Mouse (Mus musculus) retina, embryonic 14.5 days (tissue): ENCODE measurements around the gene Ifna11.
"Not testable (repeated sequence)": the region's sequence is repeated elsewhere in the genome, so short reads cannot be mapped to it uniquely, and the experiment has no call there.

ENCODE experiments used
- DNase-seq: peaks from one replicate; pipeline ENCODE4 v3.0.0-alpha.2; 2015; ENCODE audit warnings: low spot score

The Ifna11 gene

DNA sequence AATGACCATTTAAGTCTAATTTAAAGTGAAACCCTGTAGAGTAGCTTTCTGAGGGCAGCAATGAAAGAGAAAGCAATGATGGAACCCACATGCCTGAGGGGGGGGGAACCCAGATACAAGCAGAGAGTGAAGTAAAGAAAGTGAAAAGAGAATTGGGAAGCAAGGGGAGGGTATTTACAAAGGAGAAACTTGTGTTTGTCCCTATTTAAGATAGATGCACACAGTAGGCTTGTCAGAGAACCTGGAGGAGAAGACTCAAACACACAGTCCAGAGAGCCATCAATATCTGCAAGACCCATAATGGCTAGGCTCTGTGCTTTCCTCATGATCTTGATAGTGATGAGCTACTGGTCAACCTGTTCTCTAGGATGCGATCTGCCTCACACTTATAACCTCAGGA, at the start of gene Ifna11:
Gene Ifna11, plus strand, starts transcription at position 301 of the 400 bp plus-strand sequence.
- DNase-seq = no peak

DNA sequence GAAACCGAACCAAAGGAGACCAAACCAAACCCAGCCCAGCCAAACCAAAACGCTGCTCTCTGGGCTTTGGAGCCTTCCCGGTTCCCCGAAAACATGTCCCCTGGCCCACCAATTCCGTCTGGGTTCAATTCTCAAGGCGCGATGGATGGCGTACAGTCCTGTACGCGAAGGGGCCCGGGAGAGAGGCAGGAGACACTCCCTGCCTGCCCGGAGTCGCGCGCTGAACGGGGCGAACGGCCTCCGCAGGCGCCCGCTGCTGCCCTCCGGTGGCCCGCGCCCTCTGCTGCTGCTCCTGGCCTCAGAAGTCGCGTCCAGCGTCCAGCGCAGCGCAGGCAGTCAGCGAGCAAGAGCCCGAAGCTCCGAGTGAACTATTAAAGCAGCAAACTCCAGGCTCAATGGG, 46.2 kb upstream of the Ifna11 start, which contains the start of gene Gm13290:
Gene Gm13290, plus strand, starts transcription at position 301 of the 400 bp plus-strand sequence.
- not testable (repeated sequence) for DNase-seq

DNA sequence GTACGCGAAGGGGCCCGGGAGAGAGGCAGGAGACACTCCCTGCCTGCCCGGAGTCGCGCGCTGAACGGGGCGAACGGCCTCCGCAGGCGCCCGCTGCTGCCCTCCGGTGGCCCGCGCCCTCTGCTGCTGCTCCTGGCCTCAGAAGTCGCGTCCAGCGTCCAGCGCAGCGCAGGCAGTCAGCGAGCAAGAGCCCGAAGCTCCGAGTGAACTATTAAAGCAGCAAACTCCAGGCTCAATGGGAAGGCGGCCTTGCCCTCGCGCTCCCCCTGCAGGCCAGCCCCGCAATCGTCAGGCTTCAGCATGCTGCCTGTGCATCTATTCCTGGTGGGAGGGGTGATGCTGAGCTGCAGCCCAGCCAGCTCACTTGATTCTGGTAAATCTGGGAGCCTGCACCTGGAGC, 43.1 kb upstream of the Ifna11 start, which contains the start of gene Gm13289:
Gene Gm13289, plus strand, starts transcription at position 301 of the 400 bp plus-strand sequence.
- not testable (repeated sequence) for DNase-seq

DNA sequence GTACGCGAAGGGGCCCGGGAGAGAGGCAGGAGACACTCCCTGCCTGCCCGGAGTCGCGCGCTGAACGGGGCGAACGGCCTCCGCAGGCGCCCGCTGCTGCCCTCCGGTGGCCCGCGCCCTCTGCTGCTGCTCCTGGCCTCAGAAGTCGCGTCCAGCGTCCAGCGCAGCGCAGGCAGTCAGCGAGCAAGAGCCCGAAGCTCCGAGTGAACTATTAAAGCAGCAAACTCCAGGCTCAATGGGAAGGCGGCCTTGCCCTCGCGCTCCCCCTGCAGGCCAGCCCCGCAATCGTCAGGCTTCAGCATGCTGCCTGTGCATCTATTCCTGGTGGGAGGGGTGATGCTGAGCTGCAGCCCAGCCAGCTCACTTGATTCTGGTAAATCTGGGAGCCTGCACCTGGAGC, 40.2 kb upstream of the Ifna11 start, which contains the start of gene Gm13272:
Gene Gm13272, plus strand, starts transcription at position 301 of the 400 bp plus-strand sequence.
- DNase-seq = not testable (repeated sequence)

DNA sequence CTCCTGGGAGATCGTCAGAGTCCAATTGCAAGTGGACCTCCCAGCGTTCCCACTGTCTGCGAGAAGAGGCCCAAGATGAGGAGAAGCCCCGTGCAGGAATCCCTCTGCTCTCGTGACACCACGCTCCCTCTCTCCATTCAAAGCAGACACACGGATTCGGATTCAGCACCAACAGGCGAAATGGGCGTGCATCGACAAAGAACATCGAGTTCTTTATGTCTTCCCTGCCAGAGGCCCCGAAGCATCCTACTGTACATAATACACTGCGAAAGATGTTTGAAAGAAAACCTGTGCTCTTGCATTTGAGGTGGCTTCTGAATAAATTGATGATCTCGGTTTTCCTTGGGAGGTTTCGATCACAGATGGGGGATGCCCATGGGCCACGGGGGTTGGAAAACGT, 39.4 kb upstream of the Ifna11 start:
- not testable (repeated sequence) for DNase-seq

DNA sequence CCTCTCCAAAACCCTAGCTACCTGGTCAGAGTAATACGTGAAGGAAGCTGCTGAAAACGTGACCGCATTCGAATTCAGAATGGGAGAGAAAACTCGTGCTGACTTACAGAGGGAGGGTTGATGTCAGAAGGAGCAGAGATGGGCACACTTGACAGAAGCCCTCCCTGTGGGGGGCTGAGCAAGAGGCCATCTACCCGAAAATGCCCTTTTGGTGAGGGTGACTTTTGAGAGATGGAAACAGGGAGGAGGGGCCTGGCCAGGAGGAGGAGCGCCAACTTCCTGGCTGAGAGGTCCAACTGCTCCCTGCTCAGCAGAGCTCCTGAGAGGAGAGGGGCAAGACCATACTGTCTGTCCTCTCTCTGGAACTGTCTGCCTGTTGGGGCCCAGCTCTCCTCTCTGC, 37.9 kb upstream of the Ifna11 start, which contains the start of gene Ifnz:
Gene Ifnz, plus strand, starts transcription at position 301 of the 400 bp plus-strand sequence.
- DNase-seq = not testable (repeated sequence)

DNA sequence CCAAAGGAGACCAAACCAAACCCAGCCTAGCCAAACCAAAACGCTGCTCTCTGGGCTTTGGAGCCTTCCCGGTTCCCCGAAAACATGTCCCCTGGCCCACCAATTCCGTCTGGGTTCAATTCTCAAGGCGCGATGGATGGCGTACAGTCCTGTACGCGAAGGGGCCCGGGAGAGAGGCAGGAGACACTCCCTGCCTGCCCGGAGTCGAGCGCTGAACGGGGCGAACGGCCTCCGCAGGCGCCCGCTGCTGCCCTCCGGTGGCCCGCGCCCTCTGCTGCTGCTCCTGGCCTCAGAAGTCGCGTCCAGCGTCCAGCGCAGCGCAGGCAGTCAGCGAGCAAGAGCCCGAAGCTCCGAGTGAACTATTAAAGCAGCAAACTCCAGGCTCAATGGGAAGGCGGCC, 37.4 kb upstream of the Ifna11 start:
- DNase-seq = not testable (repeated sequence)

DNA sequence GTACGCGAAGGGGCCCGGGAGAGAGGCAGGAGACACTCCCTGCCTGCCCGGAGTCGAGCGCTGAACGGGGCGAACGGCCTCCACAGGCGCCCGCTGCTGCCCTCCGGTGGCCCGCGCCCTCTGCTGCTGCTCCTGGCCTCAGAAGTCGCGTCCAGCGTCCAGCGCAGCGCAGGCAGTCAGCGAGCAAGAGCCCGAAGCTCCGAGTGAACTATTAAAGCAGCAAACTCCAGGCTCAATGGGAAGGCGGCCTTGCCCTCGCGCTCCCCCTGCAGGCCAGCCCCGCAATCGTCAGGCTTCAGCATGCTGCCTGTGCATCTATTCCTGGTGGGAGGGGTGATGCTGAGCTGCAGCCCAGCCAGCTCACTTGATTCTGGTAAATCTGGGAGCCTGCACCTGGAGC, 34.4 kb upstream of the Ifna11 start, which contains the start of gene Gm13276:
Gene Gm13276, plus strand, starts transcription at position 301 of the 400 bp plus-strand sequence.
- not testable (repeated sequence) for DNase-seq

DNA sequence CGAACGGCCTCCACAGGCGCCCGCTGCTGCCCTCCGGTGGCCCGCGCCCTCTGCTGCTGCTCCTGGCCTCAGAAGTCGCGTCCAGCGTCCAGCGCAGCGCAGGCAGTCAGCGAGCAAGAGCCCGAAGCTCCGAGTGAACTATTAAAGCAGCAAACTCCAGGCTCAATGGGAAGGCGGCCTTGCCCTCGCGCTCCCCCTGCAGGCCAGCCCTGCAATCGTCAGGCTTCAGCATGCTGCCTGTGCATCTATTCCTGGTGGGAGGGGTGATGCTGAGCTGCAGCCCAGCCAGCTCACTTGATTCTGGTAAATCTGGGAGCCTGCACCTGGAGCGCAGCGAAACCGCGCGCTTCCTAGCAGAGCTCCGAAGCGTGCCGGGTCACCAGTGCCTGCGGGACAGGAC, 31.4 kb upstream of the Ifna11 start, which contains the start of gene Gm13277:
Gene Gm13277, plus strand, starts transcription at position 231 of the 400 bp plus-strand sequence.
- DNase-seq = not testable (repeated sequence)

DNA sequence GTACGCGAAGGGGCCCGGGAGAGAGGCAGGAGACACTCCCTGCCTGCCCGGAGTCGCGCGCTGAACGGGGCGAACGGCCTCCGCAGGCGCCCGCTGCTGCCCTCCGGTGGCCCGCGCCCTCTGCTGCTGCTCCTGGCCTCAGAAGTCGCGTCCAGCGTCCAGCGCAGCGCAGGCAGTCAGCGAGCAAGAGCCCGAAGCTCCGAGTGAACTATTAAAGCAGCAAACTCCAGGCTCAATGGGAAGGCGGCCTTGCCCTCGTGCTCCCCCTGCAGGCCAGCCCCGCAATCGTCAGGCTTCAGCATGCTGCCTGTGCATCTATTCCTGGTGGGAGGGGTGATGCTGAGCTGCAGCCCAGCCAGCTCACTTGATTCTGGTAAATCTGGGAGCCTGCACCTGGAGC, 28.5 kb upstream of the Ifna11 start, which contains the start of gene Gm13278:
Gene Gm13278, plus strand, starts transcription at position 301 of the 400 bp plus-strand sequence.
- DNase-seq = not testable (repeated sequence)

DNA sequence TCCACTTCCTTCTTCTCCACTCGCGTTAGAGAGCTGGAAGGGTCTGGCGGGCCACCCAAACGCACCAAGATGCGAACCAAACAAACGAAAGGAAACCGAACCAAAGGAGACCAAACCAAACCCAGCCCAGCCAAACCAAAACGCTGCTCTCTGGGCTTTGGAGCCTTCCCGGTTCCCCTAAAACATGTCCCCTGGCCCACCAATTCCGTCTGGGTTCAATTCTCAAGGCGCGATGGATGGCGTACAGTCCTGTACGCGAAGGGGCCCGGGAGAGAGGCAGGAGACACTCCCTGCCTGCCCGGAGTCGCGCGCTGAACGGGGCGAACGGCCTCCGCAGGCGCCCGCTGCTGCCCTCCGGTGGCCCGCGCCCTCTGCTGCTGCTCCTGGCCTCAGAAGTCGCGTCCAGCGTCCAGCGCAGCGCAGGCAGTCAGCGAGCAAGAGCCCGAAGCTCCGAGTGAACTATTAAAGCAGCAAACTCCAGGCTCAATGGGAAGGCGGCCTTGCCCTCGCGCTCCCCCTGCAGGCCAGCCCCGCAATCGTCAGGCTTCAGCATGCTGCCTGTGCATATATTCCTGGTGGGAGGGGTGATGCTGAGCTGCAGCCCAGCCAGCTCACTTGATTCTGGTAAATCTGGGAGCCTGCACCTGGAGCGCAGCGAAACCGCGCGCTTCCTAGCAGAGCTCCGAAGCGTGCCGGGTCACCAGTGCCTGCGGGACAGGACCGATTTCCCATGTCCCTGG, 25.7 kb upstream of the Ifna11 start, which contains the start of gene Gm13275:
Gene Gm13275, plus strand, starts transcription at position 552 of the 740 bp plus-strand sequence.
- not testable (repeated sequence) for DNase-seq

DNA sequence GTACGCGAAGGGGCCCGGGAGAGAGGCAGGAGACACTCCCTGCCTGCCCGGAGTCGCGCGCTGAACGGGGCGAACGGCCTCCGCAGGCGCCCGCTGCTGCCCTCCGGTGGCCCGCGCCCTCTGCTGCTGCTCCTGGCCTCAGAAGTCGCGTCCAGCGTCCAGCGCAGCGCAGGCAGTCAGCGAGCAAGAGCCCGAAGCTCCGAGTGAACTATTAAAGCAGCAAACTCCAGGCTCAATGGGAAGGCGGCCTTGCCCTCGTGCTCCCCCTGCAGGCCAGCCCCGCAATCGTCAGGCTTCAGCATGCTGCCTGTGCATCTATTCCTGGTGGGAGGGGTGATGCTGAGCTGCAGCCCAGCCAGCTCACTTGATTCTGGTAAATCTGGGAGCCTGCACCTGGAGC, 22.7 kb upstream of the Ifna11 start, which contains the start of gene Gm13279:
Gene Gm13279, plus strand, starts transcription at position 301 of the 400 bp plus-strand sequence.
- not testable (repeated sequence) for DNase-seq

DNA sequence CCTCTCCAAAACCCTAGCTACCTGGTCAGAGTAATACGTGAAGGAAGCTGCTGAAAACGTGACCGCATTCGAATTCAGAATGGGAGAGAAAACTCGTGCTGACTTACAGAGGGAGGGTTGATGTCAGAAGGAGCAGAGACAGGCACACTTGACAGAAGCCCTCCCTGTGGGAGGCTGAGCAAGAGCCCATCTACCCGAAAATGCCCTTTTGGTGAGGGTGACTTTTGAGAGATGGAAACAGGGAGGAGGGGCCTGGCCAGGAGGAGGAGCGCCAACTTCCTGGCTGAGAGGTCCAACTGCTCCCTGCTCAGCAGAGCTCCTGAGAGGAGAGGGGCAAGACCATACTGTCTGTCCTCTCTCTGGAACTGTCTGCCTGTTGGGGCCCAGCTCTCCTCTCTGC, 20.4 kb upstream of the Ifna11 start, which contains the start of gene Gm13285:
Gene Gm13285, plus strand, starts transcription at position 301 of the 400 bp plus-strand sequence.
- DNase-seq = not testable (repeated sequence)

DNA sequence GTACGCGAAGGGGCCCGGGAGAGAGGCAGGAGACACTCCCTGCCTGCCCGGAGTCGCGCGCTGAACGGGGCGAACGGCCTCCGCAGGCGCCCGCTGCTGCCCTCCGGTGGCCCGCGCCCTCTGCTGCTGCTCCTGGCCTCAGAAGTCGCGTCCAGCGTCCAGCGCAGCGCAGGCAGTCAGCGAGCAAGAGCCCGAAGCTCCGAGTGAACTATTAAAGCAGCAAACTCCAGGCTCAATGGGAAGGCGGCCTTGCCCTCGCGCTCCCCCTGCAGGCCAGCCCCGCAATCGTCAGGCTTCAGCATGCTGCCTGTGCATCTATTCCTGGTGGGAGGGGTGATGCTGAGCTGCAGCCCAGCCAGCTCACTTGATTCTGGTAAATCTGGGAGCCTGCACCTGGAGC, 16.8 kb upstream of the Ifna11 start, which contains the start of gene Gm13287:
Gene Gm13287, plus strand, starts transcription at position 301 of the 400 bp plus-strand sequence.
- DNase-seq = not testable (repeated sequence)

DNA sequence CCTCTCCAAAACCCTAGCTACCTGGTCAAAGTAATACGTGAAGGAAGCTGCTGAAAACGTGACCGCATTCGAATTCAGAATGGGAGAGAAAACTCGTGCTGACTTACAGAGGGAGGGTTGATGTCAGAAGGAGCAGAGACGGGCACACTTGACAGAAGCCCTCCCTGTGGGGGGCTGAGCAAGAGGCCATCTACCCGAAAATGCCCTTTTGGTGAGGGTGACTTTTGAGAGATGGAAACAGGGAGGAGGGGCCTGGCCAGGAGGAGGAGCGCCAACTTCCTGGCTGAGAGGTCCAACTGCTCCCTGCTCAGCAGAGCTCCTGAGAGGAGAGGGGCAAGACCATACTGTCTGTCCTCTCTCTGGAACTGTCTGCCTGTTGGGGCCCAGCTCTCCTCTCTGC, 14.5 kb upstream of the Ifna11 start, which contains the start of gene Gm13288:
Gene Gm13288, plus strand, starts transcription at position 301 of the 400 bp plus-strand sequence.
- not testable (repeated sequence) for DNase-seq

DNA sequence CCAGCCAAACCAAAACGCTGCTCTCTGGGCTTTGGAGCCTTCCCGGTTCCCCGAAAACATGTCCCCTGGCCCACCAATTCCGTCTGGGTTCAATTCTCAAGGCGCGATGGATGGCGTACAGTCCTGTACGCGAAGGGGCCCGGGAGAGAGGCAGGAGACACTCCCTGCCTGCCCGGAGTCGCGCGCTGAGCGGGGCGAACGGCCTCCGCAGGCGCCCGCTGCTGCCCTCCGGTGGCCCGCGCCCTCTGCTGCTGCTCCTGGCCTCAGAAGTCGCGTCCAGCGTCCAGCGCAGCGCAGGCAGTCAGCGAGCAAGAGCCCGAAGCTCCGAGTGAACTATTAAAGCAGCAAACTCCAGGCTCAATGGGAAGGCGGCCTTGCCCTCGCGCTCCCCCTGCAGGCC, 14.0 kb upstream of the Ifna11 start:
- DNase-seq = not testable (repeated sequence)

DNA sequence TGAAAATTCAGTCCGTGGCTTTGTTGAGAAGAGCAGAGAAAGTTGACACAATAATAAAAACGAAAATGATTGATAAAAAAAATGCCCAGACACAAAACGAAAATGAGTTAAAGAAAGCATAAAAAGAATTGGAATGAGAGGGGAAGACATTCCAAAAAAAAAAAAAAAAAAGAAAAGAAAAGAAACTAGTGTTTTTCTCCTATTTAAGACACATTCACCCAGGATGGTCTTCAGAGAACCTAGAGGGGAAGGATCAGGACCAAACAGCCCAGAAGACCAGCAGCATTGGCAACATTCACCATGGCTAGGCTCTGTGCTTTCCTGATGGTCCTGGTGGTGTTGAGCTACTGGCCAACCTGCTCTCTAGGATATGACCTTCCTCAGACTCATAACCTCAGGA, 3.8 kb upstream of the Ifna11 start, which contains the start of gene Ifna7:
Gene Ifna7, plus strand, starts transcription at position 301 of the 400 bp plus-strand sequence.
- no peak for DNase-seq

DNA sequence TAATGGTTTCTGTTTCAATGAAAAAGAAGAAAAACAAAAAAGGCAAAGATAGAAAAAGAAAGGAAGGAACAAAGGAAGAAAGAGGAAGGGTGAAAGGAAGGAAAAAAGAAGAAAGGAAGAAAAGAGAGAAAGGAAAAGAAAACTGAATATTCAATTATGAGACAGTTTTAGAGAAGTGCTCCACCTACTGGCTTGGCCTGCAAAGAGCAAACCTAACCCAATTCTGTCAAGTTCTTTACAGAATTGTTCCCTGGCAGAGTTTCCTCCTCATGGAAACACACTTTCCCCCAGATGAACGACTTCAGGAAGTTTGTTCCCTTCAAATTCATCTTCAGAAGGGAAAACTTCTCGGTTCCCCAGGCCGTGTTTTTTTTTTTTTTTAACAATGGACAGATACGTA, 3.2 kb downstream of the Ifna11 start:
- peak; percentile 48 for DNase-seq

DNA sequence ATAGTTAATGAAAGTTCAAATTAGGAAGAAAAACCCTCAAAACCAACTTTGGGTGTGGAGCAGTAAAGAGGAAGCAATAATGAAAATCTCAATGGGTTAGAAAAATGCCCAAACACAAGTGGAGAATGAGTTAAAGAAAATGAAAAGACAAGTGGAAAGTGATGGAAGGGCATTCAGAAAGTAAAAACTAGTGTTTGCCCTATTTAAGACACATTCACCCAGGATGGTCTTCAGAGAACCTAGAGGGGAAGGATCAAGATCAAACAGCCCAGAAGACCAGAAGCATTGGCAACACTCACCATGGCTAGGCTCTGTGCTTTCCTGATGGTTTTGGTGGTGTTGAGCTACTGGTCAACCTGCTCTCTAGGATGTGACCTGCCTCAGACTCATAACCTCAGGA, 7.4 kb downstream of the Ifna11 start, which contains the start of gene Ifna6:
Gene Ifna6, plus strand, starts transcription at position 301 of the 400 bp plus-strand sequence.
- not testable (repeated sequence) for DNase-seq

DNA sequence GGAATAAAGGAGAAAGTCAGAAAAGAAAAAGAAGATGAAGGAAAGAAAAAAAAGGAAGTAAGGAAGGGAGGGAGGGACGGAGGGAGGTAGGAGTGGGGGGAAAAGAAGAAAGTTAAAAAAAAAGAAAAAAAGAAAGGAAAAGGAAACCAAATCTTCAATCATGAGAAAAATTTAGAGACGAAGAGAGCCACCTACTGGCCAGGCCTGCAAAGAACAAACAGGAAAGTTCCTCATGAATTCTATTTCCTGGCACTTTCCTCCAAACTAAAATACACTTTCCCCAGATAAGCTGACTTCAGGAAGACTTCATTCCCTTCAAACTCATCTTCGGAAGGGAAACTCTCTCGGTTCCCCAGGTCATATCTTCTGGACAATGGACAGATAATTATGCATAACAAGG, 10.8 kb downstream of the Ifna11 start:
- peak; percentile 42 for DNase-seq

DNA sequence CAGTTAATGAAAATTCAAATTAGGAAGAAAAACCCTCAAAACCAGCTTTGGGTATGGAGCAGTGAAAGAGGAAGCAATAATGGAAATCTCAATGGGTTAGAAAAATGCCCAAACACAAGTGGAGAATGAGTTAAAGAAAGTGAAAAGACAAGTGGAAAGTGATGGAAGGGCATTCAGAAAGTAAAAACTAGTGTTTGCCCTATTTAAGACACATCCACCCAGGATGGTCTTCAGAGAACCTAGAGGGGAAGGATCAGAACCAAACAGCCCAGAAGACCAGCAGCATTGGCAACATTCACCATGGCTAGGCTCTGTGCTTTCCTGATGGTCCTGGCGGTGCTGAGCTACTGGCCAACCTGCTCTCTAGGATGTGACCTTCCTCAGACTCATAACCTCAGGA, 15.5 kb downstream of the Ifna11 start, which contains the start of gene Ifna5:
Gene Ifna5, plus strand, starts transcription at position 301 of the 400 bp plus-strand sequence.
- not testable (repeated sequence) for DNase-seq

DNA sequence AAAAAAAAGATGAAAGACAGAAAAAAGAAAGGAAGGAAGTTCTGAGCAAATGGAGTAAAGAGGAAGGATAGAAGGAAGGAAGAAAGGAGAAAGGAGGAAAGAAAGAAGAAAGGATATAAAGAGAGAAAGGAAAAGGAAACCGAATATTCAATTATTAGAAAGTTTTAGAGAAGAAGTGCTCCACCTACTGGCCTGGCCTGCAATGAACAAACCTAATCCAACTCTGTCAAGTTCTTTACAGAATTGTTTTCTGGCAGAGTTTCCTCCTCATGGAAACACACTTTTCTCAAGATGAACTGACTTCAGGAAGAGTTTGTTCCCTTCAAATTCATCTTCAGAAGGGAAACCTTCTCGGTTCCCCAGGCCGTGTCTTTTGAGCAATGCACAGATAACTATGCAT, 19.1 kb downstream of the Ifna11 start:
- peak; percentile 60 for DNase-seq
